Mouse (Mus musculus): ENCODE measurements around the gene Zfp709.
"Not testable (repeated sequence)": the region's sequence is repeated elsewhere in the genome, so short reads cannot be mapped to it uniquely, and the experiment has no call there.

GRCm38 (mm10) chr8:71851014-71851413 is 30.8 kb upstream of the Zfp709 start:
- not testable (repeated sequence) for TF ChIP-seq CTCF (conservative IDR thresholded peaks at IDR 0.05; ENCODE audit: low read length); NANOG (IDR thresholded peaks at IDR 0.05; ENCODE audit: borderline replicate concordance, low read length); POU5F1 (IDR thresholded peaks at IDR 0.05; ENCODE audit: borderline replicate concordance, low read length)
